Mouse (Mus musculus) liver, embryonic 14.5 days (tissue): ENCODE measurements around the gene Zbtb34. TPM values are rescaled to one million over a fixed set of nuclear protein-coding genes. Genes with fewer than 3 reads are reported as not detected.

ENCODE experiments used
- ATAC-seq: fragments of 200-750 bp; cut with Nextera tagmentation; 2 replicates; pipeline ENCODE4 v1.8.0; 2017; ENCODE audit warnings: moderate number of reproducible peaks, mild to moderate bottlenecking, moderate library complexity; ENCODE audit not compliant: insufficient read depth
- DNase-seq, 3 experiments: peaks; one replicate each; pipeline ENCODE4 v3.0.0-alpha.2; 2012 to 2013; ENCODE audit warnings: low read depth in 3 of 3, low spot score in 3 of 3
- H3K27ac ChIP-seq: fragments of 300-500 bp; sonication (generic); 2 replicates; pipeline ENCODE4 v1.5.1; 2014; ENCODE audit warnings: moderate library complexity, mild to moderate bottlenecking, control low read depth, inconsistent platforms
- H3K27me3 ChIP-seq: fragments of 300-500 bp; sonication (generic); 2 replicates; pipeline ENCODE4 v1.6.1; 2014; ENCODE audit warnings: mild to moderate bottlenecking, low read length, moderate library complexity; ENCODE audit not compliant: control insufficient read depth, insufficient read depth
- H3K36me3 ChIP-seq: fragments of 300-500 bp; sonication (generic); replicated peaks from 2 replicates; pipeline ENCODE4 v1.6.1; 2014; ENCODE audit warnings: low read depth; ENCODE audit not compliant: control insufficient read depth, insufficient read depth
- H3K4me1 ChIP-seq, 2 experiments: fragments of 200-500 bp in 1 of 2; fragments of 300-500 bp in 1 of 2; sonication (generic) in 1 of 2; replicated peaks; 2 replicates each; pipeline ENCODE4 v1.6.1; 2012 to 2014; ENCODE audit warnings: antibody characterized with exemption in 1 of 2, inconsistent platforms in 1 of 2, low read length in 1 of 2; ENCODE audit not compliant: control insufficient read depth in 2 of 2, insufficient read depth in 2 of 2
- H3K4me2 ChIP-seq: fragments of 300-500 bp; sonication (generic); 2 replicates; pipeline ENCODE4 v1.6.1; 2014; ENCODE audit warnings: low read depth, mild to moderate bottlenecking, control low read depth, moderate library complexity
- H3K4me3 ChIP-seq, 2 experiments: fragments of 200-500 bp in 1 of 2; fragments of 300-500 bp in 1 of 2; sonication (generic) in 1 of 2; 2 replicates each; pipeline ENCODE4 v1.5.1; 2012 to 2014; ENCODE audit warnings: low read depth in 2 of 2, low read length in 2 of 2, mild to moderate bottlenecking in 2 of 2, control low read depth in 1 of 2, inconsistent platforms in 1 of 2, moderate library complexity in 1 of 2; ENCODE audit not compliant: insufficient read depth in 1 of 2
- H3K9ac ChIP-seq: fragments of 300-500 bp; sonication (generic); replicated peaks from 2 replicates; pipeline ENCODE4 v1.6.1; 2014; ENCODE audit warnings: mild to moderate bottlenecking, control low read depth, moderate library complexity
- H3K9me3 ChIP-seq: fragments of 300-500 bp; sonication (generic); 2 replicates; pipeline ENCODE4 v1.6.1; 2016; ENCODE audit warnings: low read length, mixed read lengths; ENCODE audit not compliant: control insufficient read depth
- CTCF ChIP-seq: IDR thresholded peaks from 2 replicates; pipeline ENCODE4 v1.5.1; 2016; ENCODE audit warnings: antibody characterized with exemption, low read depth, control low read depth
- EP300 ChIP-seq: IDR thresholded peaks from 2 replicates; pipeline ENCODE4 v1.6.1; 2016; ENCODE audit warnings: antibody characterized with exemption, low read depth
- WGBS: fragments of 180-500 bp; shearing (Covaris S2); extraction: QIAGEN DNeasy Blood & Tissue Kit; methylation state at CpG from one replicate; pipeline ENCODE4 v1.1.7; 2014; ENCODE audit not compliant: insufficient replicate concordance; 5-methylcytosine and 5-hydroxymethylcytosine counted together
- microRNA-seq: library from miRNA; unstranded; fragments of <30 nt; microRNA quantifications from one replicate; pipeline ENCODE4, GENCODE M21; 2016
- polyA plus RNA-seq, 2 experiments: library from polyadenylated mRNA; depleted of rRNA in 1 of 2; stranded (reverse) in 1 of 2; unstranded in 1 of 2; fragments of >200 nt; fragmentation: Nextera tagmentation in 1 of 2; extraction: Ambion mirVana in 1 of 2; gene quantifications; 2 replicates each; pipeline versions ENCODE4 v1.2.1 to v1.2.3; 2012 to 2014

Gene Zbtb34
- polyA plus RNA-seq, 2 experiments: 1.3 to 3.9 TPM

GRCm38 (mm10) chr2:33360564-33360963 is 70.6 kb downstream of the Zbtb34 start:
- no peak overlapping the region for H3K27ac ChIP-seq
- H3K4me1 ChIP-seq: peaks cover 0 to 4% of the 10 kb centered on the region in 2 experiments; a peak in 1 of 4 replicates
- DNase-seq: no peak
- 58% methylated on average over 3 of the region's 3 CpGs for WGBS
- H3K4me3 ChIP-seq: no peak overlapping the region
- no peaks in the 10 kb centered on the region for H3K27me3 ChIP-seq
- TF ChIP-seq EP300 (no peak), CTCF (no peak)
- no peaks in the 10 kb centered on the region for H3K9me3 ChIP-seq
- H3K4me2 ChIP-seq: no peak overlapping the region
- no peak for ATAC-seq
- H3K9ac ChIP-seq: no peak overlapping the region
- no peaks in the 10 kb centered on the region for H3K36me3 ChIP-seq

GRCm38 (mm10) chr2:33359184-33359583 is 71.9 kb downstream of the Zbtb34 start:
- Histone ChIP-seq H3K36me3 (no peaks in the 10 kb centered on the region), H3K4me2 (no peak overlapping the region), H3K27ac (no peak overlapping the region), H3K27me3 (no peaks in the 10 kb centered on the region), H3K4me3 (no peak overlapping the region), H3K4me1 (peaks cover 0 to 4% of the 10 kb centered on the region in 2 experiments; a peak in 1 of 4 replicates), H3K9me3 (no peaks in the 10 kb centered on the region), H3K9ac (no peak overlapping the region)
- no peak for TF ChIP-seq CTCF
- no peak for TF ChIP-seq EP300
- DNase-seq: no peak
- 29% methylated on average over 8 of the region's 8 CpGs for WGBS
- ATAC-seq: no peak

GRCm38 (mm10) chr2:33357250-33357838 is 73.8 kb downstream of the Zbtb34 start:
- H3K9me3 ChIP-seq: no peaks in the 10 kb centered on the region
- 66% methylated on average over 7 of the region's 7 CpGs for WGBS
- no peak overlapping the region for H3K4me2 ChIP-seq
- H3K27ac ChIP-seq: no peak overlapping the region
- no peak overlapping the region for H3K4me3 ChIP-seq
- no peak for TF ChIP-seq EP300
- TF ChIP-seq CTCF: no peak
- no peaks in the 10 kb centered on the region for H3K27me3 ChIP-seq
- DNase-seq (no peak), ATAC-seq (no peak)
- 0 out of 4 replicates have a peak, but pooled peaks cover 0 to 4% of the 10 kb centered on the region in 2 experiments for H3K4me1 ChIP-seq
- no peaks in the 10 kb centered on the region for H3K36me3 ChIP-seq
- H3K9ac ChIP-seq: no peak overlapping the region

Small RNA genes lying within 50 kb of the gene (microRNA-seq; reads per million reads assigned to microRNA genes)
- not detected for gene Gm25998

Other genes starting within 250 kb of the Zbtb34 start
- gene Angptl2, start 215.3 kb downstream of the Zbtb34 start, polyA plus RNA-seq (2012; rRNA removed): 1.8 and 1.9 TPM in 2 replicates
- 1.3 and 1.4 TPM in 2 replicates for gene Angptl2, start 215.3 kb downstream of the Zbtb34 start, polyA plus RNA-seq (2014; fragmentation: Nextera tagmentation; extraction: Ambion mirVana)
- 0.71 and 0.86 TPM in 2 replicates for gene Ralgps1, start 59.8 kb downstream of the Zbtb34 start, polyA plus RNA-seq (2012; rRNA removed)
- 0.58 and 0.67 TPM in 2 replicates for gene Ralgps1, start 59.8 kb downstream of the Zbtb34 start, polyA plus RNA-seq (2014; fragmentation: Nextera tagmentation; extraction: Ambion mirVana)
- 3.8 and 4.0 TPM in 2 replicates for gene Zbtb43, start 37.2 kb upstream of the Zbtb34 start, polyA plus RNA-seq (2012; rRNA removed)
- 5.3 and 6.1 TPM in 2 replicates for gene Zbtb43, start 37.2 kb upstream of the Zbtb34 start, polyA plus RNA-seq (2014; fragmentation: Nextera tagmentation; extraction: Ambion mirVana)
- 0.01 and 0.06 TPM in 2 replicates for gene Lmx1b, start 209.2 kb upstream of the Zbtb34 start, polyA plus RNA-seq (2012; rRNA removed)
- gene Lmx1b, start 209.2 kb upstream of the Zbtb34 start, polyA plus RNA-seq (2014; fragmentation: Nextera tagmentation; extraction: Ambion mirVana): not detected in 2 replicates